Mouse (Mus musculus) embryonic facial prominence, embryonic 11.5 days (tissue): ENCODE measurements around the gene Acvrl1. TPM values are rescaled to one million over a fixed set of nuclear protein-coding genes. Genes with fewer than 3 reads are reported as not detected.

Experiments
- ATAC-seq: fragments of 200-750 bp; cut with Nextera tagmentation; replicated peaks from 2 replicates; pipeline ENCODE4 v1.8.0; 2017; ENCODE audit warnings: low read depth; ENCODE audit not compliant: insufficient number of reproducible peaks, low FRiP score, low TSS enrichment
- DNase-seq: peaks from one replicate; pipeline ENCODE4 v3.0.0-alpha.2; 2015; ENCODE audit warnings: low spot score
- H3K27ac ChIP-seq: fragments of 300-500 bp; sonication (generic); replicated peaks from 2 replicates; pipeline ENCODE4 v1.5.1; 2014; ENCODE audit warnings: mild to moderate bottlenecking, low read depth, low read length, control low read depth
- H3K27me3 ChIP-seq: fragments of 300-500 bp; sonication (generic); 2 replicates; pipeline ENCODE4 v1.6.1; 2014; ENCODE audit warnings: mild to moderate bottlenecking, low read length, moderate library complexity, mixed read lengths; ENCODE audit not compliant: control insufficient read depth, insufficient read depth
- H3K36me3 ChIP-seq: fragments of 300-500 bp; sonication (generic); replicated peaks from 2 replicates; pipeline ENCODE4 v1.6.1; 2014; ENCODE audit warnings: low read depth, mild to moderate bottlenecking, low read length, moderate library complexity, mixed read lengths; ENCODE audit not compliant: control insufficient read depth, insufficient read depth
- H3K4me1 ChIP-seq: fragments of 300-500 bp; sonication (generic); 2 replicates; pipeline ENCODE4 v1.6.1; 2014; ENCODE audit warnings: low read length, mixed read lengths; ENCODE audit not compliant: control insufficient read depth, insufficient read depth
- H3K4me2 ChIP-seq: fragments of 300-500 bp; sonication (generic); 2 replicates; pipeline ENCODE4 v1.6.1; 2014; ENCODE audit warnings: low read depth, mild to moderate bottlenecking, control low read depth, low read length, moderate library complexity
- H3K4me3 ChIP-seq: fragments of 300-500 bp; sonication (generic); 2 replicates; pipeline ENCODE4 v1.5.1; 2014; ENCODE audit warnings: low read depth, low read length, control low read depth
- H3K9ac ChIP-seq: fragments of 300-500 bp; sonication (generic); replicated peaks from 2 replicates; pipeline ENCODE4 v1.6.1; 2014; ENCODE audit warnings: mild to moderate bottlenecking, control low read depth, low read length
- H3K9me3 ChIP-seq: fragments of 300-500 bp; sonication (generic); replicated peaks from 2 replicates; pipeline ENCODE4 v1.6.1; 2016; ENCODE audit warnings: mild to moderate bottlenecking, low read length, inconsistent platforms, mixed read lengths; ENCODE audit not compliant: control insufficient read depth
- WGBS: fragments of 180-500 bp; shearing (Covaris S2); extraction: QIAGEN DNeasy Blood & Tissue Kit; methylation state at CpG from one replicate; pipeline ENCODE4 v1.1.7; 2014; 5-methylcytosine and 5-hydroxymethylcytosine counted together
- microRNA-seq: library from miRNA; unstranded; fragments of <30 nt; microRNA quantifications from one replicate; pipeline ENCODE4, GENCODE M21; 2016; ENCODE audit warnings: borderline number of aligned reads
- polyA plus RNA-seq: library from polyadenylated mRNA; unstranded; fragments of >200 nt; fragmentation: Nextera tagmentation; extraction: Ambion mirVana; gene quantifications from 2 replicates; pipeline ENCODE4 v1.2.1, GENCODE M21; 2014

Gene Acvrl1
- polyA plus RNA-seq, 1 experiment from 2014 or later, result 4.6 TPM

DNA sequence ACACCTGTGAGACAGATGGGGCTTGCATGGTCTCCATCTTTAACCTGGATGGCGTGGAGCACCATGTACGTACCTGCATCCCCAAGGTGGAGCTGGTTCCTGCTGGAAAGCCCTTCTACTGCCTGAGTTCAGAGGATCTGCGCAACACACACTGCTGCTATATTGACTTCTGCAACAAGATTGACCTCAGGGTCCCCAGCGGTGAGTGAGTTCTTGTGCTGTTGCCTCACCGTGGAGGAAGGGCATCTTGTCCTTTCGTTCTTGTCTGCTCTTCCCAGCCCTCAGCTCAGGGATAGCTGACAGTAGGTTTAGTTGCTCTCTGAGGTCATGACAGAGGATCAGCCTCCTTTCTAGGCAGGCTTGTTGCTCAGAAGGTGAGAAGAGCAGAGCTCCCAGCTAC, 65.6 kb downstream of the Acvrl1 start:
- no peak overlapping the region for H3K27ac ChIP-seq
- ATAC-seq (no peak), DNase-seq (no peak)
- no peak overlapping the region for H3K4me2 ChIP-seq
- no peaks in the 10 kb centered on the region for H3K27me3 ChIP-seq
- no peaks in the 10 kb centered on the region for H3K9me3 ChIP-seq
- no peaks in the 10 kb centered on the region for H3K4me1 ChIP-seq
- H3K9ac ChIP-seq, result no peak overlapping the region
- H3K4me3 ChIP-seq, result no peak overlapping the region
- peaks cover 10% of the 10 kb centered on the region for H3K36me3 ChIP-seq
- 93% methylated on average over 6 of the region's 6 CpGs for WGBS

Small RNA genes lying within 50 kb of the gene (microRNA-seq; reads per million reads assigned to microRNA genes)
- gene Mir6962, result 1.9 reads per million

Other genes starting within 250 kb of the Acvrl1 start
- not detected in 2 replicates for gene Gm47841, start 81.1 kb upstream of the Acvrl1 start, polyA plus RNA-seq
- gene Fignl2, start 50.0 kb upstream of the Acvrl1 start, polyA plus RNA-seq, result 0.72 and 0.81 TPM in 2 replicates
- gene Ankrd33, start 12.8 kb upstream of the Acvrl1 start, polyA plus RNA-seq, result not detected in 2 replicates
- gene Acvr1b, start 45.5 kb downstream of the Acvrl1 start, polyA plus RNA-seq, result 10.5 and 11.4 TPM in 2 replicates
- gene Grasp, start 95.7 kb downstream of the Acvrl1 start, polyA plus RNA-seq, result 5.6 and 6.0 TPM in 2 replicates
- gene Nr4a1, start 125.7 kb downstream of the Acvrl1 start, polyA plus RNA-seq, result 2.2 and 3.0 TPM in 2 replicates
- 63.8 and 65.8 TPM in 2 replicates for gene Atg101, start 155.8 kb downstream of the Acvrl1 start, polyA plus RNA-seq
- gene 6030408B16Rik, start 164.7 kb downstream of the Acvrl1 start, polyA plus RNA-seq, result 1.6 and 1.7 TPM in 2 replicates
- 0.31 TPM in 1 of 2 replicates, not detected in the other for gene Krt80, start 241.6 kb downstream of the Acvrl1 start, polyA plus RNA-seq